Mouse (Mus musculus) c-Kit-positive CD71-negative TER-119-negative erythroid progenitor cells, embryonic 14.5 days (primary cell): ENCODE measurements at regions not wholly inside any gene's neighbourhood (a gene's known extent, or its start where the extent isn't known, plus 50 kb on each side); places are given as distances from the start of the nearest gene placed in this dataset.

Experiments
- DNase-seq: peaks from one replicate; pipeline ENCODE4 v3.0.0-alpha.2; 2013; ENCODE audit warnings: low read depth

GRCm38 (mm10) chr6:31065419-31065818 lies 106.5 kb upstream of the Klf14 start:
- DNase-seq: no peak

DNA sequence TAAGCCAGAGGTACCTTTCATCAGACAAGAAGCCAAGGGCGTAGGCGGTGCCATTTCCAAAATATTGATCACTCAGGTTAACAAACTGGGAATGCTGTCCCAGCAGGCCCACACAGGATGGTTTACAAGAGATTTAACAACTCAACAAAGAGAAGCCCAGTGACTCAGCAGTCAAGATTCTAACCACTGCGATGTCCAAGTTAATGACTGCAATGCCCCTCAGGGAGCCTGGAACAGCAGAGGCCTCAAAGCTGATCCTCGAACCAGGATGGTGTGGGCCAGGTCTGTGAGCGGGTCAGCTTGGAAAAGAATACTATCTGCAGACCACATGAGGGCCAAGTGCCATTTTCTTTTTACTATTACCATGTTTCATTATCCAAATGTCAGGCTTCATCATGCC lies 108.0 kb upstream of the Klf14 start:
- no peak for DNase-seq

- no peak for DNase-seq
Measured at GRCm38 (mm10) chr6:31067453-31067852, 108.6 kb upstream of the Klf14 start.

DNA sequence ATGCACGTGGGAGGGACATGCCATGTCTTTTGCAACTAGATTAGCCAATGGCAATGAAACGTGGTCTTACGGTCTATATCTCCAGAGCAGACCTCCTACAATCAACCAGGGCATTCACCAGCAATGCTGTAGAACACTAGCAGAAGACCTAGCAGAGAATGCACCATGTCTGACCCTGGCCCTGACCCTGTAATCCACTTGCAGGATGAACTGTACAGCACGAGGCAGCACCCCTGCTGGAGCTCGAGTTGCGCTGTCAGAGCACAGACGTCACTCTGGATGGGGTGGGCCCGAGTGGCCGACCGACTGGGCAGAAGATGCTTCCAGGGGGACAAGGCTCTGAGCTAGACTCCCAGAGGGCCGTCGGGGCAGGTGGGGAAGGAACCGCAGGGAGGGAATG lies 110.4 kb upstream of the Klf14 start:
- DNase-seq: no peak

DNA sequence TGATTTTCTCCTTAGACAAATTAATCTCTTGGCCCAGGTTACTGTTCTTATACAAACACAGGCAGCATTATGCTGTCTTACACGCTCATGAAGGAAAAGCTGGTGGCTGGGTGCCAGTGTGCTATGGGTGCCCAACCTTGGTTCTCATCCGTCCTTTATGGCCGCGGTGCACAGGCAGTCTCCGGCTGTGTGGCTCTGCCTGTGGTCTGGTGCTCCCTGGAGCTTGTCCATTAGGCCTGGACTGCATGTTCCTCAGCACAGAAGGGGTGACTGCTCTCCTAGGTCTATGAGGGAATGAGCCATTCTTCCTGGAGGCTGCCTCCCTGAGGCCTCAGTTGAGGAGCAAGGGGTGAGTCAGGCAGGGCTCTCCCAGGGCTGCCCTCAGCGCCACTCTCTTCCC lies 111.7 kb upstream of the Klf14 start:
- no peak for DNase-seq

DNA sequence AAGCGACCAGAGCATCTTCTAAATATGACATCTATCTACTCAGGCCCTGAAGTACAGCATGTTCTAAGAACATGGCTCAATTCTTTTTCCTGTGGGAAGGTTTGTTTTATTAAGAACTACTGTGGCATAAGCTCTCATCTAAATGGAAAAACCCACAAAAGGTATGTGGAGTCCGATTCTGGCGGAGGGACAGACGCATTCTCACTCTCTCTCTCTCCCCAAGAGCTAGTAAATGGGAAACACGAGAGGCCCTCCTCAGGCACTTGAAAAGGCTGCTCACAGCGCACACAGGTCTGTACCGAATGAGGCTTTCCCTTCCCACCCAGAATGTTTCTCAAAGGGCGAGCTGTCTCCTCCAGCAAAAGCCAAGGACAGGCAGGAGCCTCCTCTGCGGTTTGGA lies 112.1 kb upstream of the Klf14 start:
- no peak for DNase-seq

DNA sequence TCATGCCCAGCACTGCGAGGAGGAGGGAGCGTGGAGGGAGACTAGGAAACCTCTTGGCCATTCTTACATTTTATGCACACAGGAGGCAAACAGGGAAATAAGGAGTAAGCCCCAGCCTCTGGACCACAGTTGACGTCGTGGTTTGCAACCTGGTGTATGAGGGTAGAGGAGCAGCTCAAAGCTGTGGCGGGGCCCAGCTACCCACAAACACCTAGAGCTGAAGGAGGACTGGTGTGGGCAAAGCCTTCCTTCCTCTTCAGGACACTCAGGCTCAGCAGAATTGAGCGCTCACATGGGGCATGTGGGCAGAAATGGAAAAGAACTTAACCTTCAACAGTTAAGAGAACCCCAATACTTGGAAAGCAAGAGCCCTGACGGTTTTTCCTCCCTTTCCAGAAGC lies 113.2 kb upstream of the Klf14 start:
- DNase-seq: no peak

DNA sequence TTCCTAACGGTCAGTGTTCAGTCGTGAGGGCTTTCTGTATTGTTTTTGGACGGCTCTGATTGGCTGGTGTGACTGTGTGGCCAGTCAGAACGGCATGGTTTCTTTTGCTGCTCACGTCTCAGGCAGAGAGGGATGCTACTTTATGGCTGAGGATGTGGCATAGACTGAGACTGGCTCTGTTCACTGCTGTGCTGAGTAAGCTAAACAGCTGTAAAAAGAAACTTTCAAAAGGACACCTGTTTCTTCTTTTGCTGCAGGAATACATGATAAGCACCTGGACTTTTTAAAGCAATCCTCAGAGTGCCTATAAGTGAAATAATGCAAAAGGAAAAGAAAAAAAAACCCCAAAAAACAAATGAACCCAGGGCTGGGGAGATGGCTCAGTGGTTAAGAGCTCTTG lies 113.7 kb upstream of the Klf14 start:
- no peak for DNase-seq

- no peak for DNase-seq
Measured at GRCm38 (mm10) chr6:31073338-31073737, 114.5 kb upstream of the Klf14 start.

- DNase-seq: no peak
Measured at GRCm38 (mm10) chr6:31074394-31074793, 115.5 kb upstream of the Klf14 start.

- DNase-seq: no peak
Measured at GRCm38 (mm10) chr6:31075209-31075571, 116.3 kb upstream of the Klf14 start.

GRCm38 (mm10) chr6:31075572-31076477 lies 116.9 kb upstream of the Klf14 start:
- no peak for DNase-seq

- DNase-seq: no peak
Measured at GRCm38 (mm10) chr6:31076478-31076834, 117.6 kb upstream of the Klf14 start.

- no peak for DNase-seq
Measured at GRCm38 (mm10) chr6:31077216-31077615, 118.3 kb upstream of the Klf14 start.

- no peak for DNase-seq
Measured at GRCm38 (mm10) chr6:31077779-31078178, 118.9 kb upstream of the Klf14 start.

GRCm38 (mm10) chr6:31078413-31078812 lies 119.5 kb upstream of the Klf14 start:
- DNase-seq: no peak

GRCm38 (mm10) chr6:31079586-31080259 lies 120.8 kb upstream of the Klf14 start:
- peak; percentile 60 for DNase-seq

- DNase-seq: no peak
Measured at GRCm38 (mm10) chr6:31080279-31080678, 121.4 kb upstream of the Klf14 start.

GRCm38 (mm10) chr6:31080691-31081090 lies 121.8 kb upstream of the Klf14 start:
- no peak for DNase-seq

DNA sequence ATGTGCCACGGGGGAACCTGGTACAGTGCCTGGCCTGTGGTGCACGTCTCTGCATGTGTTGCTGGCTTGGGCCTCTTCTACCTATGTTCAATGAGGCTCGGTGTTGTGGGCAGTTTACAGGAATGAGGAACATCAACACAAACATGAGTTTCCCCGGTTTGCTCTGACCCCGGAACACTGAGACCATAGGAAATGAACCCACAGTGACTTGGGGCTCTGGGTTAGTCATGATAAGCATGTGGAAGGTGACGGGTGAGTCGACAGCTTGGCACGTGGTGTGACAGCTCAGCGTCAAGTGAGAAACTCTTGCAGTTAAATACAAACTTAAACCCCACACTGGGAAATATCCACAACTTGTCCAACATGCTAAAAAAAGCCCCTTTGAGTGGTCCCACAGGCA lies 122.4 kb upstream of the Klf14 start:
- DNase-seq: no peak

GRCm38 (mm10) chr6:31081988-31082387 lies 123.1 kb upstream of the Klf14 start:
- DNase-seq: no peak

- no peak for DNase-seq
Measured at GRCm38 (mm10) chr6:31082613-31083470, 124.0 kb upstream of the Klf14 start.

DNA sequence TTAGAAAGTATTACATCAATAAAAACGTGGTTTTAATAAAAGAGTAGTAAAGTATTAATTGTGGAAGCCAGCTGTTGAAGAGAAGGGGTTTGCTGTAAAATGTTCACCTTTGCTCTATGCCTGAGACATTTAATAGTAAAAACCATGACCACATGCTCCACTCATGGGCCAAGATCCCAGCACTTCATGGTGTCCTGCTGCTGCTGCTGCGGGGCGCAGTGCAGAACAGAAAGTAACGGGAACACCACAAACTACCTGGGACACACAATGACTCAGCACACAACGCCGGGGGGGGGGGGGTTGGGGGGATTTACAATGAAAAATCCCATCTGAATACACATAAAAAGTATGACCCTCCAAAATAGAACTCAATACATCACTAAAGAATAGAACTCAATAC lies 124.8 kb upstream of the Klf14 start:
- no peak for DNase-seq
